Mouse (Mus musculus) ES-E14 (cell line): Measurements from ENCODE around the gene 1700019D03Rik.

Source experiments
- CHD2 ChIP-seq: IDR thresholded peaks from 2 replicates; pipeline ENCODE4 v1.6.1; 2014; ENCODE audit warnings: mild to moderate bottlenecking, low read depth, low read length, inconsistent platforms
- MAFK ChIP-seq: IDR thresholded peaks from 2 replicates; pipeline ENCODE4 v1.6.1; 2014; ENCODE audit warnings: mild to moderate bottlenecking, low read depth, low read length, inconsistent platforms; ENCODE audit not compliant: insufficient read depth
- ZC3H11A ChIP-seq: IDR thresholded peaks from 2 replicates; pipeline ENCODE4 v1.6.1; 2012; ENCODE audit warnings: low read depth, mild to moderate bottlenecking, inconsistent platforms, low read length, borderline replicate concordance
- ZNF384 ChIP-seq: IDR thresholded peaks from 2 replicates; pipeline ENCODE4 v1.6.1; 2012; ENCODE audit warnings: low read depth, low read length, inconsistent platforms

DNA sequence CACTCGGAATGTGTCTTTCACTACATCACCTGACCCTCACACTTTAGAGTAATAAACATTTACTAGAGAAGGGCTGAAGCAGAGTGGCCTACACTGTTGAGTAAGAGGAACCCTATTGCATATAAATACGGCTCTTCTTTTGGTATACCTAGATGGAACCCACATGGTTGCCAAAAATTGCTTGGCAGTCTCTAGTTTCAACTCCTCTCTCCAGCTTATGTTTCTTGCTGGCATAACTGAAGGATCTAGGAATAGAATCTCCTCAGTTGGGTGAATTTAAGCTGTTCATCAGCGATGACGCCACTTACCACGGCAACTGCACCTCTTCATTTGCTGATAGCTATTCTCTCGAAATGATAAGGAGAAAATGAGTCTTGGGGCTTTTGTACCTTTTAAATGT lies 5.3 kb downstream of the 1700019D03Rik start:
- no peak for TF ChIP-seq ZC3H11A
- TF ChIP-seq CHD2 = no peak
- no peak for TF ChIP-seq MAFK
- no peak for TF ChIP-seq ZNF384
